Mouse (Mus musculus) G1E (cell line): Measurements from ENCODE around the gene AC124502.3.

Source experiments
- CTCF ChIP-seq: IDR thresholded peaks from 2 replicates; pipeline ENCODE4 v1.5.1; 2012; ENCODE audit warnings: low read depth, low read length, inconsistent platforms, mixed read lengths
- TAL1 ChIP-seq: conservative IDR thresholded peaks from 2 replicates; pipeline ENCODE4 v1.6.1; 2012; ENCODE audit warnings: low read depth, low read length, inconsistent platforms, mixed read lengths

GRCm38 (mm10) chr19:5001666-5002406 lies 36.9 kb upstream of the AC124502.3 start:
- TF ChIP-seq TAL1, result no peak
- TF ChIP-seq CTCF, result peak; percentile 67
